Mouse (Mus musculus): ENCODE results near the gene Mrgpra2a.
"Not testable (repeated sequence)": the region's sequence is repeated elsewhere in the genome, so short reads cannot be mapped to it uniquely, and the experiment has no call there.

Mrgpra2a gene

GRCm38 (mm10) chr7:47452015-47452414 is at the start of gene Mrgpra2a:
Mrgpra2a (minus strand) TSS chr7:47452139.
- DNase-seq (ENCODE audit: extremely low read depth, low read depth) = not testable (repeated sequence)

- not testable (repeated sequence) for DNase-seq (ENCODE audit: extremely low read depth, low read depth)
Observed at GRCm38 (mm10) chr7:47491266-47491665, 39.3 kb upstream of the Mrgpra2a start.

DNA sequence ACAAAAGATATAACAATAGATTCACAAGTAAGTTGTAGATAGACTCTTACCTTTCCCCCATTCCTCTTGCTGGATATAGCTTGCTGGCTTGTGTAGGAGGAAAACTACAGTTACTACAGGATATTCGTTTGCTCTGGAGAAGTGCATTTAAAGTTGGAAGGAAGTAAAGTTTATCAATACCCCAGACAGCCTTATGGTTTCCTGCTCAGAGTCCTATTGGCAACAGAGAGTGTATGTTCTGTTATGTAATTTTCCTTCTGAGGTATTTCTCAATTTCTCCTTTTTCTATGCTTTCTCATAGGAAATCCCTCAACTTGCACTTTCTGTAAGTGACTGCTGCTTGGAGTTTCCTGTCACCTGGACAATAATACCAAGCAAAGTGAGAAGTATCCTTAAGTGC is 37.5 kb upstream of the Mrgpra2a start:
- not testable (repeated sequence) for DNase-seq (ENCODE audit: extremely low read depth, low read depth)

DNA sequence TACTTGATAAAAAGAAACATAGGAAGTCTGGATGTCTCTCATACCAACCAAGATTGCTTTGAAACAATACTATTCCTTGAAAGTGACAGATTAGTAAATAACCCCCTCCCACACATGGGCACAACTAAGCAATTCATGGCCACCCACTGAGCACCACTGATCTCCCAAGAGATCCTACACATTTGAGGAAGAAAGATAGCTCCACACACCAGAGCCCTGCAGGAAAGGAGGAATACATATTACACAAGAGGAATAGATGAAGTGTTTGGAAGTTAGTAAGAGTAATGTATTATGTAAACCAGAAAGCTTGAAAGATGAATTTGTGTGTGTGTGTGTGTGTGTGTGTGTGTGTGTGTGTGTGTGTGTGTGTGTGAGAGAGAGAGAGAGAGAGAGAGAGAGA is 31.2 kb upstream of the Mrgpra2a start:
- DNase-seq (ENCODE audit: extremely low read depth, low read depth) = not testable (repeated sequence)

- not testable (repeated sequence) for DNase-seq (ENCODE audit: extremely low read depth, low read depth)
Observed at GRCm38 (mm10) chr7:47473904-47474303, 22.0 kb upstream of the Mrgpra2a start.

DNA sequence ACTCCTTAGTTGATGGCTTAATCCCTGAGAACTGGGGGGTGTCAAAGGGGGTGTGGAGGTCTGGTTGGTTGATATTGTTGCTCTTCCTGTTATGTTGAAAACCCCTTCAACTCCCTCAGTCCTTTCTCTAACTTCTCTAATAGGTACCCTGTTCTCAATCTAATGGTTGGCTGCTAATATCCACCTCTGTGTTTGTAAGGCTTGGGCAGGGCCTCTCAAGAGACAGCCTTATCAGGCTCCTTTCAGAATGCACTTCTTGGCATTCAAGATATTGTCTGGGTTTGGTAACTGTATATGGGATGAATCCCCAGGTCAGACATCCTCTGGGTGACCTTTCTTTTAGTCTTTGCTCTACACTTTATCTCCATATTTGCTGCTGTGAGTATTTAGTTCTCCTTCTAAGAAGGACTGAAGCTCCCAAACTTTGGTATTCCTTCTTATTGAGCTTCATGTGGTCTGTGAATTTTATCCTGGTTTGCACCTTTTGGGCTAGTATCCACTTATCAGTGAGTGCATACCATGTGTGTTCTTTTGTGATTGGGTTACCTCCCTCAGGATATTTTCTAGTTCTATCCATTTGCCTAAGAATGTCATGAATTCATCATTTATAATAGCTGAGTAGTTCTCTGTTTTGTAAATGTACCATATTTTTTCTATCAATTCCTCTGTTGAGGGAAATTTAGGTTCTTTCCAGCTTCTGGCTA is 13.5 kb upstream of the Mrgpra2a start:
- DNase-seq (ENCODE audit: extremely low read depth, low read depth) = not testable (repeated sequence)

GRCm38 (mm10) chr7:47445729-47446128 is 6.2 kb downstream of the Mrgpra2a start:
- not testable (repeated sequence) for DNase-seq (ENCODE audit: extremely low read depth, low read depth)

GRCm38 (mm10) chr7:47436463-47436862 is 15.5 kb downstream of the Mrgpra2a start:
- not testable (repeated sequence) for DNase-seq (ENCODE audit: extremely low read depth, low read depth)

DNA sequence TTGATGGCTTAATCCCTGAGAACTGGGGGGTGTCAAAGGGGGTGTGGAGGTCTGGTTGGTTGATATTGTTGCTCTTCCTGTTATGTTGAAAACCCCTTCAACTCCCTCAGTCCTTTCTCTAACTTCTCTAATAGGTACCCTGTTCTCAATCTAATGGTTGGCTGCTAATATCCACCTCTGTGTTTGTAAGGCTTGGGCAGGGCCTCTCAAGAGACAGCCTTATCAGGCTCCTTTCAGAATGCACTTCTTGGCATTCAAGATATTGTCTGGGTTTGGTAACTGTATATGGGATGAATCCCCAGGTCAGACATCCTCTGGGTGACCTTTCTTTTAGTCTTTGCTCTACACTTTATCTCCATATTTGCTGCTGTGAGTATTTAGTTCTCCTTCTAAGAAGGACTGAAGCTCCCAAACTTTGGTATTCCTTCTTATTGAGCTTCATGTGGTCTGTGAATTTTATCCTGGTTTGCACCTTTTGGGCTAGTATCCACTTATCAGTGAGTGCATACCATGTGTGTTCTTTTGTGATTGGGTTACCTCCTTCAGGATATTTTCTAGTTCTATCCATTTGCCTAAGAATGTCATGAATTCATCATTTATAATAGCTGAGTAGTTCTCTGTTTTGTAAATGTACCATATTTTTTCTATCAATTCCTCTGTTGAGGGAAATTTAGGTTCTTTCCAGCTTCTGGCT is 24.0 kb downstream of the Mrgpra2a start:
- DNase-seq (ENCODE audit: extremely low read depth, low read depth) = not testable (repeated sequence)

GRCm38 (mm10) chr7:47410602-47411001 is 41.3 kb downstream of the Mrgpra2a start:
- peak; percentile 32 for DNase-seq (ENCODE audit: extremely low read depth, low read depth)

GRCm38 (mm10) chr7:47409545-47409944 is 42.4 kb downstream of the Mrgpra2a start:
- peak; percentile 86 for DNase-seq (ENCODE audit: extremely low read depth, low read depth)

- DNase-seq (ENCODE audit: extremely low read depth, low read depth) = no peak
Observed at GRCm38 (mm10) chr7:47401125-47401524, 50.8 kb downstream of the Mrgpra2a start.

Measured in MEL-GATA-1-ER (cell line).